Comparison of ENCODE assay signal across 8 mouse cellular contexts in genomic region chr14:59624326-59624885, GRCm38 (mm10). TPM values are rescaled to one million over a fixed set of nuclear protein-coding genes. Genes with fewer than 3 reads are reported as not detected.
DNase-seq lines count a peak whose midpoint lies in the region; ATAC-seq and TF ChIP-seq lines count a peak whose summit lies in the region.

No protein-coding gene starts in this region.

- no peaks in the 10 kb centered on the region for H3K9me3 ChIP-seq in lung, embryonic 15.5 days
- H3K9me3 ChIP-seq in forebrain, embryonic 14.5 days (replicated peaks; ENCODE audit: control insufficient read depth, low read length), result no peaks in the 10 kb centered on the region
- H3K9me3 ChIP-seq in neural tube, embryonic 13.5 days, result no peaks in the 10 kb centered on the region

- peak; percentile 34 for DNase-seq in gastrocnemius, postnatal 25 days
- DNase-seq in gastrocnemius, postnatal 36 days, result no peak
- no peak for DNase-seq in lung, postnatal 25 days (ENCODE audit: low spot score)
- no peak for DNase-seq in forebrain, embryonic 14.5 days (ENCODE audit: low spot score)
- no peak for DNase-seq in cerebellum, adult 2 months
- no peak for DNase-seq in right cerebral cortex, adult 18-20 months

- no peak for TF ChIP-seq CTCF in cerebellum, adult 2 months (IDR thresholded peaks at IDR 0.05; ENCODE audit: borderline replicate concordance, insufficient read depth, low read depth, low read length)

- H3K4me3 ChIP-seq in lung, embryonic 15.5 days, result no peak overlapping the region
- H3K4me3 ChIP-seq in forebrain, embryonic 14.5 days (ENCODE audit: low read depth, low read length), result no peak overlapping the region
- no peak overlapping the region for H3K4me3 ChIP-seq in neural tube, embryonic 13.5 days
- no peak overlapping the region for H3K4me3 ChIP-seq in cerebellum, adult 2 months (replicated peaks; ENCODE audit: insufficient read depth, low read depth, low read length)

- H3K4me1 ChIP-seq in lung, embryonic 15.5 days, result peaks cover 23% of the 10 kb centered on the region
- H3K4me1 ChIP-seq in forebrain, embryonic 14.5 days (ENCODE audit: control insufficient read depth, insufficient read depth, low read length), result 0 out of 2 replicates have a peak, but pooled peaks cover 5% of the 10 kb centered on the region
- H3K4me1 ChIP-seq in neural tube, embryonic 13.5 days (replicated peaks), result peaks cover 37% of the 10 kb centered on the region
- no peaks in the 10 kb centered on the region for H3K4me1 ChIP-seq in cerebellum, adult 2 months (ENCODE audit: control insufficient read depth, insufficient read depth, low read length)

- H3K9ac ChIP-seq in lung, embryonic 15.5 days, result no peak overlapping the region
- H3K9ac ChIP-seq in forebrain, embryonic 14.5 days (ENCODE audit: low read length), result no peak overlapping the region
- H3K9ac ChIP-seq in neural tube, embryonic 13.5 days, result no peak overlapping the region

- TF ChIP-seq POLR2A in cerebellum, adult 2 months (IDR thresholded peaks at IDR 0.05; ENCODE audit: borderline replicate concordance, insufficient read depth, low read length), result no peak

- intact Hi-C loops in gastrocnemius, postnatal 36 days (cut with DNase I), result no loop called here

- no peak overlapping the region for H3K27ac ChIP-seq in lung, embryonic 15.5 days
- H3K27ac ChIP-seq in forebrain, embryonic 14.5 days (ENCODE audit: low read depth, low read length), result no peak overlapping the region
- H3K27ac ChIP-seq in neural tube, embryonic 13.5 days (replicated peaks), result no peak overlapping the region
- H3K27ac ChIP-seq in cerebellum, adult 2 months (ENCODE audit: insufficient read depth, low read length), result no peak overlapping the region

- no peak for ATAC-seq in lung, embryonic 15.5 days (ENCODE audit: borderline replicate concordance, extremely low read depth, low FRiP score, low TSS enrichment)
- no peak for ATAC-seq in forebrain, embryonic 14.5 days
- no peak for ATAC-seq in neural tube, embryonic 13.5 days (ENCODE audit: low read depth)

- no peaks in the 10 kb centered on the region for H3K36me3 ChIP-seq in lung, embryonic 15.5 days
- no peaks in the 10 kb centered on the region; the same call in 1 of the 2 replicates for H3K36me3 ChIP-seq in forebrain, embryonic 14.5 days (ENCODE audit: control insufficient read depth, insufficient read depth, low read length)
- no peaks in the 10 kb centered on the region for H3K36me3 ChIP-seq in neural tube, embryonic 13.5 days

- WGBS in lung, embryonic 15.5 days, result 42% methylated on average over 9 of the region's 9 CpGs
- 23% methylated on average over 9 of the region's 9 CpGs for WGBS in forebrain, embryonic 14.5 days
- 22% methylated on average over 9 of the region's 9 CpGs for WGBS in neural tube, embryonic 13.5 days
- 58% methylated on average over 9 of the region's 9 CpGs for WGBS in cerebellum, adult 2 months

- peaks cover 12% of the 10 kb centered on the region; the same call in 1 of the 2 replicates for H3K27me3 ChIP-seq in lung, embryonic 15.5 days
- H3K27me3 ChIP-seq in forebrain, embryonic 14.5 days (replicated peaks; ENCODE audit: control insufficient read depth, insufficient read depth, low read length), result 0 out of 2 replicates have a peak, but pooled peaks cover 7% of the 10 kb centered on the region
- H3K27me3 ChIP-seq in neural tube, embryonic 13.5 days, result peaks cover 63% of the 10 kb centered on the region
- no peaks in the 10 kb centered on the region for H3K27me3 ChIP-seq in cerebellum, adult 2 months (ENCODE audit: control insufficient read depth, insufficient read depth, low read length)

- H3K4me2 ChIP-seq in lung, embryonic 15.5 days, result peak overlapping the region; percentile 91
- H3K4me2 ChIP-seq in forebrain, embryonic 14.5 days (ENCODE audit: low read length), result peak overlapping the region; percentile 73
- peak overlapping the region; percentile 73 for H3K4me2 ChIP-seq in neural tube, embryonic 13.5 days

RNA-seq across cellular contexts. Expression of gene Shisa2, which starts 0.7 kb away (rescaled TPM):
- total RNA-seq in gastrocnemius, postnatal 25 days (2021), result 10 to 100 TPM; 65.1 to 85.6 TPM
- total RNA-seq in gastrocnemius, postnatal 36 days (2021), result 10 to 100 TPM; 53.5 to 76.6 TPM
- polyA plus RNA-seq in lung, embryonic 15.5 days (2015; fragmentation: Nextera tagmentation; extraction: Ambion mirVana), result 13.9 and 14.0 TPM in 2 replicates
- 17.2 and 17.6 TPM in 2 replicates for polyA plus RNA-seq in forebrain, embryonic 14.5 days (2014; fragmentation: Nextera tagmentation; extraction: Ambion mirVana)
- polyA plus RNA-seq in neural tube, embryonic 13.5 days (2015; fragmentation: Nextera tagmentation; extraction: Ambion mirVana), result 3.6 and 9.1 TPM in 2 replicates
- 2.6 and 3.1 TPM in 2 replicates for polyA plus RNA-seq in cerebellum, adult 2 months (2012; rRNA removed)

RNA-seq across cellular contexts. Expression of gene Cdadc1, which starts 26.6 kb away (rescaled TPM):
- total RNA-seq in gastrocnemius, postnatal 25 days (2021), result 10 to 100 TPM; 28.2 to 40.7 TPM
- 10 to 100 TPM; 29.3 to 38.0 TPM for total RNA-seq in gastrocnemius, postnatal 36 days (2021)
- 30.6 and 36.2 TPM in 2 replicates for polyA plus RNA-seq in lung, embryonic 15.5 days (2015; fragmentation: Nextera tagmentation; extraction: Ambion mirVana)
- polyA plus RNA-seq in forebrain, embryonic 14.5 days (2014; fragmentation: Nextera tagmentation; extraction: Ambion mirVana), result 33.0 and 35.7 TPM in 2 replicates
- polyA plus RNA-seq in neural tube, embryonic 13.5 days (2015; fragmentation: Nextera tagmentation; extraction: Ambion mirVana), result 36.1 and 38.5 TPM in 2 replicates
- polyA plus RNA-seq in cerebellum, adult 2 months (2012; rRNA removed), result 38.6 and 39.0 TPM in 2 replicates
